Mouse (Mus musculus): ENCODE measurements at regions not wholly inside any gene's neighbourhood (a gene's known extent, or its start where the extent isn't known, plus 50 kb on each side); places are given as distances from the start of the nearest gene placed in this dataset.
A peak's percentile ranks its signal among the peaks of the same experiment; 100 is the strongest.

GRCm38 (mm10) chr7:59080109-59080508 is 148.4 kb upstream of the Ube3a start:
- peak; percentile 4 for DNase-seq
